Mouse (Mus musculus): Measurements from ENCODE around the gene Gpr180. TPM values are rescaled to one million over a fixed set of nuclear protein-coding genes. Genes with fewer than 3 reads are reported as not detected.
"Not testable (repeated sequence)": the region's sequence is repeated elsewhere in the genome, so short reads cannot be mapped to it uniquely, and the experiment has no call there.

The Gpr180 gene
- polyA plus RNA-seq, 1 experiment from 2014 or later = 32.3 TPM

GRCm38 (mm10) chr14:118148554-118148953 is 11.6 kb downstream of the Gpr180 start:
- no peaks in the 10 kb centered on the region for H3K4me1 ChIP-seq (ENCODE audit: control insufficient read depth, insufficient read depth, low read length)
- WGBS = 74% methylated on average over 10 of the region's 10 CpGs
- no peaks in the 10 kb centered on the region for H3K9me3 ChIP-seq (ENCODE audit: control insufficient read depth, low read length)
- H3K36me3 ChIP-seq (ENCODE audit: control insufficient read depth, insufficient read depth, low read length) = no peaks in the 10 kb centered on the region
- H3K4me3 ChIP-seq (ENCODE audit: low read depth, low read length) = no peak overlapping the region
- DNase-seq (ENCODE audit: low spot score, missing footprints) (peak; percentile 64), ATAC-seq (ENCODE audit: low FRiP score) (no peak)
- H3K4me2 ChIP-seq = no peak overlapping the region
- no peaks in the 10 kb centered on the region for H3K27me3 ChIP-seq (ENCODE audit: control insufficient read depth, insufficient read depth, low read length)
- no peak overlapping the region for H3K27ac ChIP-seq (ENCODE audit: low read depth, low read length)
- no peak overlapping the region for H3K9ac ChIP-seq (ENCODE audit: low read length)

GRCm38 (mm10) chr14:118150656-118151551 is 13.9 kb downstream of the Gpr180 start:
- Histone ChIP-seq H3K27ac (ENCODE audit: low read depth, low read length) (no peak overlapping the region), H3K4me1 (ENCODE audit: control insufficient read depth, insufficient read depth, low read length) (no peaks in the 10 kb centered on the region), H3K27me3 (ENCODE audit: control insufficient read depth, insufficient read depth, low read length) (no peaks in the 10 kb centered on the region), H3K4me3 (ENCODE audit: low read depth, low read length) (no peak overlapping the region), H3K9ac (ENCODE audit: low read length) (no peak overlapping the region), H3K36me3 (ENCODE audit: control insufficient read depth, insufficient read depth, low read length) (0 out of 2 replicates have a peak, but pooled peaks cover 4% of the 10 kb centered on the region), H3K4me2 (no peak overlapping the region), H3K9me3 (ENCODE audit: control insufficient read depth, low read length) (no peaks in the 10 kb centered on the region)
- ATAC-seq (ENCODE audit: low FRiP score) = no peak
- no peak for DNase-seq (ENCODE audit: low spot score, missing footprints)
- WGBS = 91% methylated on average over 26 of the region's 26 CpGs

- 81% methylated on average over 5 of the region's 5 CpGs for WGBS
- ATAC-seq (ENCODE audit: low FRiP score) (no peak), DNase-seq (ENCODE audit: low spot score, missing footprints) (no peak)
- no peak overlapping the region for H3K9ac ChIP-seq (ENCODE audit: low read length)
- no peaks in the 10 kb centered on the region for H3K27me3 ChIP-seq (ENCODE audit: control insufficient read depth, insufficient read depth, low read length)
- H3K9me3 ChIP-seq (ENCODE audit: control insufficient read depth, low read length) = no peaks in the 10 kb centered on the region
- H3K4me2 ChIP-seq = no peak overlapping the region
- no peak overlapping the region for H3K4me3 ChIP-seq (ENCODE audit: low read depth, low read length)
- 0 out of 2 replicates have a peak, but pooled peaks cover 4% of the 10 kb centered on the region for H3K36me3 ChIP-seq (ENCODE audit: control insufficient read depth, insufficient read depth, low read length)
- H3K4me1 ChIP-seq (ENCODE audit: control insufficient read depth, insufficient read depth, low read length) = no peaks in the 10 kb centered on the region
- no peak overlapping the region for H3K27ac ChIP-seq (ENCODE audit: low read depth, low read length)
These were observed 14.8 kb downstream of the Gpr180 start for GRCm38 (mm10) chr14:118151651-118152293.

- 91% methylated on average over 8 of the region's 8 CpGs for WGBS
- Histone ChIP-seq H3K4me1 (ENCODE audit: control insufficient read depth, insufficient read depth, low read length) (no peaks in the 10 kb centered on the region), H3K4me2 (no peak overlapping the region), H3K27ac (ENCODE audit: low read depth, low read length) (no peak overlapping the region), H3K4me3 (ENCODE audit: low read depth, low read length) (no peak overlapping the region), H3K27me3 (ENCODE audit: control insufficient read depth, insufficient read depth, low read length) (no peaks in the 10 kb centered on the region), H3K9ac (ENCODE audit: low read length) (no peak overlapping the region), H3K9me3 (ENCODE audit: control insufficient read depth, low read length) (no peaks in the 10 kb centered on the region), H3K36me3 (ENCODE audit: control insufficient read depth, insufficient read depth, low read length) (0 out of 2 replicates have a peak, but pooled peaks cover 4% of the 10 kb centered on the region)
- DNase-seq (ENCODE audit: low spot score, missing footprints) (no peak), ATAC-seq (ENCODE audit: low FRiP score) (no peak)
These were observed 15.3 kb downstream of the Gpr180 start for GRCm38 (mm10) chr14:118152294-118152651.

GRCm38 (mm10) chr14:118156056-118156455 is 19.1 kb downstream of the Gpr180 start:
- not testable (repeated sequence) for H3K27me3 ChIP-seq (ENCODE audit: control insufficient read depth, insufficient read depth, low read length); H3K4me3 ChIP-seq (ENCODE audit: low read depth, low read length); H3K27ac ChIP-seq (ENCODE audit: low read depth, low read length); H3K4me2 ChIP-seq; H3K4me1 ChIP-seq (ENCODE audit: control insufficient read depth, insufficient read depth, low read length); H3K9ac ChIP-seq (ENCODE audit: low read length); DNase-seq (ENCODE audit: low spot score, missing footprints); ATAC-seq (ENCODE audit: low FRiP score); H3K9me3 ChIP-seq (ENCODE audit: control insufficient read depth, low read length)
- 96% methylated on average over 16 of the region's 16 CpGs for WGBS
- H3K36me3 ChIP-seq (ENCODE audit: control insufficient read depth, insufficient read depth, low read length) = peaks cover 14% of the 10 kb centered on the region

GRCm38 (mm10) chr14:118156740-118157139 is 19.8 kb downstream of the Gpr180 start:
- Histone ChIP-seq H3K9ac (ENCODE audit: low read length) (no peak overlapping the region), H3K4me3 (ENCODE audit: low read depth, low read length) (no peak overlapping the region), H3K27me3 (ENCODE audit: control insufficient read depth, insufficient read depth, low read length) (no peaks in the 10 kb centered on the region), H3K27ac (ENCODE audit: low read depth, low read length) (no peak overlapping the region), H3K4me2 (no peak overlapping the region), H3K4me1 (ENCODE audit: control insufficient read depth, insufficient read depth, low read length) (no peaks in the 10 kb centered on the region), H3K36me3 (ENCODE audit: control insufficient read depth, insufficient read depth, low read length) (peaks cover 14% of the 10 kb centered on the region), H3K9me3 (ENCODE audit: control insufficient read depth, low read length) (no peaks in the 10 kb centered on the region)
- WGBS = 87% methylated on average over 10 of the region's 10 CpGs
- ATAC-seq (ENCODE audit: low FRiP score) (peak; percentile 54; the same call in 1 of the 2 replicates), DNase-seq (ENCODE audit: low spot score, missing footprints) (no peak)

- H3K27me3 ChIP-seq (ENCODE audit: control insufficient read depth, insufficient read depth, low read length) = no peaks in the 10 kb centered on the region
- H3K4me1 ChIP-seq (ENCODE audit: control insufficient read depth, insufficient read depth, low read length) = no peaks in the 10 kb centered on the region
- H3K27ac ChIP-seq (ENCODE audit: low read depth, low read length) = no peak overlapping the region
- no peaks in the 10 kb centered on the region for H3K9me3 ChIP-seq (ENCODE audit: control insufficient read depth, low read length)
- 23% methylated on average over 5 of the region's 5 CpGs for WGBS
- H3K36me3 ChIP-seq (ENCODE audit: control insufficient read depth, insufficient read depth, low read length) = peaks cover 14% of the 10 kb centered on the region
- H3K4me2 ChIP-seq = no peak overlapping the region
- no peak overlapping the region for H3K4me3 ChIP-seq (ENCODE audit: low read depth, low read length)
- ATAC-seq (ENCODE audit: low FRiP score) (peak; percentile 47; the same call in 1 of the 2 replicates), DNase-seq (ENCODE audit: low spot score, missing footprints) (peak; percentile 97)
- no peak overlapping the region for H3K9ac ChIP-seq (ENCODE audit: low read length)
These were observed 20.2 kb downstream of the Gpr180 start for GRCm38 (mm10) chr14:118157146-118157545.

- Histone ChIP-seq H3K4me2 (no peak overlapping the region), H3K9ac (ENCODE audit: low read length) (no peak overlapping the region), H3K36me3 (ENCODE audit: control insufficient read depth, insufficient read depth, low read length) (peaks cover 10% of the 10 kb centered on the region), H3K4me1 (ENCODE audit: control insufficient read depth, insufficient read depth, low read length) (no peaks in the 10 kb centered on the region), H3K9me3 (ENCODE audit: control insufficient read depth, low read length) (no peaks in the 10 kb centered on the region), H3K27ac (ENCODE audit: low read depth, low read length) (no peak overlapping the region), H3K4me3 (ENCODE audit: low read depth, low read length) (no peak overlapping the region), H3K27me3 (ENCODE audit: control insufficient read depth, insufficient read depth, low read length) (no peaks in the 10 kb centered on the region)
- 92% methylated on average over 3 of the region's 3 CpGs for WGBS
- DNase-seq (ENCODE audit: low spot score, missing footprints) (no peak), ATAC-seq (ENCODE audit: low FRiP score) (no peak)
These were observed 24.8 kb downstream of the Gpr180 start for GRCm38 (mm10) chr14:118161751-118162150.

- whole genome bisulfite sequencing = 68% methylated on average over 14 of the region's 14 CpGs
- Histone ChIP-seq H3K27me3 (ENCODE audit: control insufficient read depth, insufficient read depth, low read length) (no peaks in the 10 kb centered on the region), H3K9ac (ENCODE audit: low read length) (no peak overlapping the region), H3K4me3 (ENCODE audit: low read depth, low read length) (no peak overlapping the region), H3K36me3 (ENCODE audit: control insufficient read depth, insufficient read depth, low read length) (peaks cover 10% of the 10 kb centered on the region), H3K27ac (ENCODE audit: low read depth, low read length) (no peak overlapping the region), H3K4me1 (ENCODE audit: control insufficient read depth, insufficient read depth, low read length) (no peaks in the 10 kb centered on the region), H3K9me3 (ENCODE audit: control insufficient read depth, low read length) (no peaks in the 10 kb centered on the region), H3K4me2 (no peak overlapping the region)
- ATAC-seq (ENCODE audit: low FRiP score) (no peak), DNase-seq (ENCODE audit: low spot score, missing footprints) (no peak)
These were observed 25.7 kb downstream of the Gpr180 start for GRCm38 (mm10) chr14:118162640-118163039.

All from midbrain, embryonic 11.5 days (tissue).